Mouse (Mus musculus) bone marrow, adult 2 months (tissue): ENCODE data around the gene 4931440F15Rik. TPM values are rescaled to one million over a fixed set of nuclear protein-coding genes. Genes with fewer than 3 reads are reported as not detected.
"Not testable (repeated sequence)": the region's sequence is repeated elsewhere in the genome, so short reads cannot be mapped to it uniquely, and the experiment has no call there.

Experiments used
- H3K27ac ChIP-seq: fragments of 200-500 bp; 2 replicates; pipeline ENCODE4 v1.5.1; 2012; ENCODE audit warnings: low read depth, mild to moderate bottlenecking, control low read depth, inconsistent platforms, low read length; ENCODE audit not compliant: control insufficient read depth, poor library complexity, insufficient read depth
- H3K4me1 ChIP-seq: fragments of 200-500 bp; 2 replicates; pipeline ENCODE4 v1.6.1; 2011; ENCODE audit warnings: low read length; ENCODE audit not compliant: control insufficient read depth, insufficient read depth
- H3K4me3 ChIP-seq: fragments of 200-500 bp; replicated peaks from 2 replicates; pipeline ENCODE3; 2011; ENCODE audit warnings: mild to moderate bottlenecking, low read depth, low read length, control low read depth; ENCODE audit not compliant: control insufficient read depth
- CTCF ChIP-seq: fragments of 200-500 bp; IDR thresholded peaks from 2 replicates; pipeline ENCODE4 v1.5.1; 2011; ENCODE audit warnings: low read length, control low read depth; ENCODE audit not compliant: control insufficient read depth, insufficient read depth
- POLR2A ChIP-seq: fragments of 200-500 bp; IDR thresholded peaks from 2 replicates; pipeline ENCODE4 v1.6.1; 2011; ENCODE audit warnings: low read depth, mild to moderate bottlenecking, control low read depth, low read length, borderline replicate concordance; ENCODE audit not compliant: control insufficient read depth
- WGBS: fragments of 180-500 bp; shearing (Covaris S2); methylation state at CpG from one replicate; pipeline ENCODE4 v1.1.7; 2018; 5-methylcytosine and 5-hydroxymethylcytosine counted together
- polyA plus RNA-seq: library from polyadenylated mRNA; stranded (reverse); fragments of >200 nt; gene quantifications from 2 replicates; pipeline ENCODE4 v1.2.4, GENCODE M21; 2011; ENCODE audit warnings: low replicate concordance; ENCODE audit not compliant: missing spikeins, insufficient read depth, insufficient read length

The 4931440F15Rik gene
- polyA plus RNA-seq, 1 experiment, result not detected

- H3K4me1 ChIP-seq, result no peaks in the 10 kb centered on the region
- TF ChIP-seq POLR2A, result no peak
- TF ChIP-seq CTCF, result no peak
- H3K4me3 ChIP-seq, result no peak overlapping the region
- WGBS, result 81% methylated on average over 1 of the region's 1 CpGs
- no peak overlapping the region for H3K27ac ChIP-seq
Observed at GRCm38 (mm10) chr11:29826001-29826400, 533 bp upstream of the 4931440F15Rik start.

GRCm38 (mm10) chr11:29824474-29825270, 796 bp downstream of the 4931440F15Rik start:
- not testable (repeated sequence) for H3K4me3 ChIP-seq, H3K4me1 ChIP-seq, H3K27ac ChIP-seq
- WGBS, result 40% methylated on average over 61 of the region's 62 CpGs

DNA sequence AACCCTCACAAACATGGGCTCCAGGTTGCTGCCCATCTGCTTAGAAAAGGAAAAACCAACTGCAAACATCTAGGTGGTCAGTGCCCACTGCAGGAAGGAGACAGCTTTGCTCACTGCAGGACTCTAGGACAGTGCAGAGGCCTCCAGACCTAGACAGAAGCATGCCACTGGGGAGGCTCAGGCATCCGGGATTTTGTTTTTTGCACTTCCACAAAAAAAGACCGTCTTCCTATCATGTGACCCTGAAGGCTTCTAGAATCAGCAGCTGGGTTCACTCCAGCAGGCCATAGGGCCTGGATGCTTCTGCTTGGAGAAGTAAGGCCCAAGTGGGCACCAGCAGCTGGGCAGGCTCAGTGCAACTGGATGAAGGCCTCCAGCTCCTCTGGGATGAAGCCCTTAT, 2.3 kb downstream of the 4931440F15Rik start:
- H3K27ac ChIP-seq, result no peak overlapping the region
- no peak for TF ChIP-seq POLR2A
- no peak for TF ChIP-seq CTCF
- no peaks in the 10 kb centered on the region for H3K4me1 ChIP-seq
- no peak overlapping the region for H3K4me3 ChIP-seq
- 69% methylated on average over 2 of the region's 2 CpGs for WGBS

DNA sequence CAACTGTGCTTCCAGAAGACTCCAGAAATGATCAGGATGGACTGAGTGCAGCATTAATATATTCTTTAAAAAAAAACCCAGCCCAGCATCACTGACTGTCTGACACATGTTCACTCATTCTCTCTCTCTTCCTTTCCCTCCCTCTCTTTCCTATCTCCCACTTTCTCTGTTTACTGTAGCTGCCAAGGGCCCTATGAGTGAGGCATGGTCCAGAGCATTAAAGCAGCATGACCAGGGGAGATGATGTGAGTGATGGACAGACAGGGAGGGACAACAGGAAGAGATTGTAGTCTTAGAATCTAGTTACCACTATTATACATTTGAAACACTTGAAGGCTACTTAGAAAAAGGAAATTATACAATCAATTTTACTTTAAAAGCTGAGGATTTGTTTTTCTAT, 9.8 kb downstream of the 4931440F15Rik start:
- no peak overlapping the region for H3K4me3 ChIP-seq
- TF ChIP-seq CTCF (no peak), POLR2A (no peak)
- H3K4me1 ChIP-seq, result no peaks in the 10 kb centered on the region; the same call in 1 of the 2 replicates
- peak overlapping the region; percentile 71; the same call in 1 of the 2 replicates for H3K27ac ChIP-seq

DNA sequence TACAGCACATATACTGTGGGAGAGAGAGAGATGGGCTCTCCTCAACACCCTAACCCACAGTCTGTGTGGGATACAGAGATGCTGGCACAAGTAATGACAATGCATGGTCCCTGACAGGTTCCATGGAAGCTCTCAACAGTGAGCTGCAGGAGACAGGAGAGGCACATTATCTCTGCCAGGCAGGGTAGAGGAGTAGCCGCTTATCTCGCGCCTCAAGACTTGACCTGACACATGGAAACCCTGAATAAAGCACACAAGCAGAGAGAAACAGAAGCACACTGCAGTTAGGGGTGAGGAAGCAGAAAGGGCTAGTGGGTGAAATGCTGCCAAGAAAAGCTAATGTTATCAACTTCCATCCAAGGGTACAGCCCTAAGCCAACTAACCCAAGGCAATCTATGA, 10.2 kb downstream of the 4931440F15Rik start:
- TF ChIP-seq CTCF (no peak), POLR2A (no peak)
- H3K4me3 ChIP-seq, result no peak overlapping the region
- WGBS, result 70% methylated on average over 3 of the region's 3 CpGs
- no peak overlapping the region; the same call in 1 of the 2 replicates for H3K27ac ChIP-seq
- H3K4me1 ChIP-seq, result no peaks in the 10 kb centered on the region; the same call in 1 of the 2 replicates

GRCm38 (mm10) chr11:29813267-29813666, 12.2 kb downstream of the 4931440F15Rik start:
- TF ChIP-seq CTCF (no peak), POLR2A (no peak)
- WGBS, result 71% methylated on average over 1 of the region's 1 CpGs
- H3K4me1 ChIP-seq, result peaks cover 2% of the 10 kb centered on the region; the same call in 1 of the 2 replicates
- H3K27ac ChIP-seq, result no peak overlapping the region
- no peak overlapping the region for H3K4me3 ChIP-seq

DNA sequence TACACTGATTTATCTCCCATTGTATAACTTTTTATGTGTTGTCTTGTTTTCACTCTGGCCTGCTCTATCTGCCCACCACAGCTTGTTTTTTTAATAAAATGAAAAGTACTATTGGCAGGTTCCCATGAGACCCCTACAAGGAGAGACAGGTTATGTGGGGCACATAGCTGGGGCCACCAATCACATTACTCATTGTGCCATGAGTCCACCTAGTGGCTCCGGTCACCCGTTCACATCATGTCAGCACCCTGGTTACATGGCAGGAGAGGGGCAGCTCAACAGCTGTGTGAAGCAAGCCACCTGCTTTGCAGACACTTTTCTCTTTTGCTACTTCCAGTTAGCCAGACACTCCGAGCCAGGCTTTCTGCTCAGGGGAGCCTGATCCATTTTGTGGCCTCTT, 13.0 kb downstream of the 4931440F15Rik start:
- no peak overlapping the region for H3K27ac ChIP-seq
- peaks cover 3% of the 10 kb centered on the region; the same call in 1 of the 2 replicates for H3K4me1 ChIP-seq
- WGBS, result 86% methylated on average over 3 of the region's 3 CpGs
- no peak for TF ChIP-seq POLR2A
- peak; percentile 19; the same call in 1 of the 2 replicates for TF ChIP-seq CTCF
- no peak overlapping the region for H3K4me3 ChIP-seq

GRCm38 (mm10) chr11:29810324-29810723, 15.1 kb downstream of the 4931440F15Rik start:
- Histone ChIP-seq H3K4me1 (peaks cover 3% of the 10 kb centered on the region; the same call in 1 of the 2 replicates), H3K4me3 (no peak overlapping the region), H3K27ac (no peak overlapping the region)
- 72% methylated on average over 3 of the region's 3 CpGs for WGBS
- no peak for TF ChIP-seq POLR2A
- TF ChIP-seq CTCF, result no peak
